Mouse (Mus musculus) spleen, postnatal 10 days (tissue): ENCODE measurements around the gene Chrm3.

Experiments
- DNase-seq, 2 experiments: peaks; one replicate each; pipeline ENCODE4 v3.0.0; 2021 to 2022; ENCODE audit warnings: low spot score in 2 of 2

Chrm3 gene

DNA sequence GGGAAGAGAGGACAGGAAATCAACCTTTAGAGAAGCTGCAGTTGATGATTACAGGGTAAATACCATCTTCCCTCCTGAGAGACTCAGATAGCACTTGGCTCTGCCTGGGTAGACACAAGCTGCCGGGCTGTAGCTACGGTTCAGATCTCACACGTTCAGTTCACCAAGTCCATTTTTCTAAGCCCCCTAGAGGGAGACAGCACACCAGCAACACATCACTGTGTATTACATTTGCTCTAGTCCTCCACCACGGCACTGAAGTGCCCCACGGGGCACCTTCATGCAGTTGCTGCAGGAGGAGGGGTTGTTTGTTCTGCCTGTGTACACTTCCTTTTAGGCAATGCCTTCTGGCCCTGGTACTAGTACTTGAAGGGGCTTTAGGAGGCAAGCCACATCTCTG is 289.5 kb downstream of the Chrm3 start:
- DNase-seq: peak; percentile 14 to 64

DNA sequence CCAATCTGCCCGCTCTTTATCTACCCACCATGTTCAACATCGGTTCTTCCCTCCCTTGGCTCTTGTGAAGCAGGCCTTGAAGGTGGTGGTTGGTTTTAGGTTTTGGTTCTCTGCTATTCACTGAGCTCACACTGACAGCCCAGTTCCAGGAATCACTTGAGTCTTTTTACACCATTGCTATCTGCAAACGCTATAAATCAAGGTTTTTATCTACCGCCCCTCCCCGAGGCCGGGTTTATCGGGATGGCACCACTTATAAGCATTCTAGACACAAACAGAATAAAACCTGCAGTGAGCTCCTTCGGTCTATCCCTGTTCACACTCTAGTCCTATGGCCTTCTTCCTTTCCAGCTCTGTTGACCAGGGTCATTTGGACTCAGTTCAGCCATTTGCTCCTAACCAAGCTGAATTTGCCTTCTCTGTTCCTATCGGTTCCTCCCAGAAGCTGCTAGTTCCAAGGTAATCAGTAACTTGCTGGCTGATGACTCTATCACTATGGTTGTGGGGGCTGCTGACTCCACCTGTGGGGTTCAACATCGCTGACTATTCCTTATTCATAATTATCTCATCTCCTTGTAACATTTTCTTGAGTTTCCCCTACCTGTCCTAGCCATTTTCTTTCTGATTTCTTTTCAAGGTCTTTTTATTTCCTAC is 291.6 kb downstream of the Chrm3 start:
- DNase-seq: no peak

DNA sequence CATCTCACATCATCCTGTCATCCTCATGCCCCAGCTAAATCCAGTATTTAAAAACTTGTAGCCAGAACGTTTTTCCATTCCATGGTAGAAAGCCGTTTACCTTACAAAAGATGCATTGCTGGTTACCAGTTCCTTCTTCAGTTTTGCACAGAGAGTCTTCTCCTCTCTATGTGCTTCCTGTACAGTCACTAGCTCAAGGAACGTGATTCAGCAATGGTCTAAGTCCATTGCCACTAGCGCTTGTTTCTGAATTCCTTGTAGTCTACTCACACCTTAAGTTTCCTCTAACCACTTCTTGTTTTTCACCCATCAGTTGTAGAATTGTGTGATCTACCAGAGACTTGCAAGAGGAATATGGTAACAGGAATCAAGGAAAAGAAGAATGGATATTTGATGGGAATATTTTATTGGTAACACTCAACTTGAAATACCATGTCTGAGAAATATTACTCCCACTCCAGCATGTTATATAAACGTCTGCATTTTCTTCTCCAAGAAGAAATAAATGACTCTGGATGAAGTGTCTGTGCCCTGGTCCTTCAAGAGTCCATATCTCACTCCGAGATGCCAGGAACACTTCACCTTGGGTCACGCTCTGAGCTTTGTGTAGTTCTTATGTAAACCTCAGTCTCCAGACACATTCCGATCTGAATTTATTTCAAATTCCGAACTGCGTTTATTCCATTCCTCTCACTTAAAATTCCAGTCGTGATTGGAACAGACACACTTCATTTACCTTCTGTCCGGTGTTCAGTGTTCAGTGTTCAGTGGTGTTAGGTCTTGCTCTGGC is 293.6 kb downstream of the Chrm3 start:
- no peak for DNase-seq

DNA sequence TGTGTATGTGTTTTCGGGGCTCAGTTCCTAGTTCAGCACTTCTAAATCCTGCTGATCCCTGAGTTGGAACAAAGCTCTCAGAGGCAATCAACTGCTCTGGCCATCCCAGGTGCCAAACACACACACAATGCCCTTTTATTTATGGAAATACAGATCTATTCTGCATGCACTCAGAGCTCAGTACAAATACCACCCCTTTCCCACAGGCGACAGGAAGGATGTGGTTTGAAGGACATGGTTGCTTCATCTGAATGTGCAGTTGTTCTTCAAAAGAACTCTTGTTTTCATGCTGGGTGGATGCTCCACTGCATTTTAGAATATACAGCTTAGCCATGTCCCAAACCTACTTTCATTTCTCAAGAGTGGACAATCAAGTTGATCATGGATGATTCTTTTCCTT is 294.9 kb downstream of the Chrm3 start:
- DNase-seq: peak; percentile 8 to 32

DNA sequence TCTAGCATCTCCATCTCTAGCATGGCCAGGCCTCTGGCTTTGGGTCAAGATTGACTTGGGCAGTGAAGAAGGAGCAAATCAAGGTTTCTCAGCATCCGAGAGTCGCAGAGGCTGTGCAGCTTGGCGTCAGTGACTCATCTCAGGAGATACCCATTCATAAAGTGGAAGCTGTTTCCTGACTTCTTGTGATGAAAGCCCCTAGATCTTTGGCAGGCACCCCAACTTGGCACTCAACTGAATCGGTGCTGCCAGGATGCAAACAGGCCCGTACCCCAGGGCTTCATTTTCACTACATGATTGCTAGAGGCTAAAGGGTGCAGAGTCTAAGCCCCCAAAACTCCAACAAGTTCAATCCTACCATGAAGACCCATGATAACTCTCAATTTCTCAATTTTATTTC is 298.0 kb downstream of the Chrm3 start:
- no peak for DNase-seq

DNA sequence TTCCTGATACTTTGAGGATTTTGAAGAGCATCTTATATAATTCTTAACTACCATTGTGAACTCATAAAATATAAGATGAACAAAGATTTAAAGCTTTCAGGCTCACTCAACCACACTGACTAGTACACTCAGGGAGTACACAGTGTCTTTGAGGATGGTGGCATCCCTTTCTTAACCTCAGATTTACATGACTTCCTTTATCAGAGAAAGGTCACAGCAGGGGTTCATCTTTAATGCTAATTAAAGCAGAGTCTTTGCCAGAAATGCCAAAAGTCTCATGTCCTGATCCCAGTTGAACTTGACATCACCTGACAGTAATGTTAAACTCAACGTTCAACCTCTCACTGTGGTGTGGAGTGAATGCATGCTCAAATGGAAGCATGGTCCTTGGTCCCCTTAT is 301.7 kb downstream of the Chrm3 start:
- DNase-seq: no peak

DNA sequence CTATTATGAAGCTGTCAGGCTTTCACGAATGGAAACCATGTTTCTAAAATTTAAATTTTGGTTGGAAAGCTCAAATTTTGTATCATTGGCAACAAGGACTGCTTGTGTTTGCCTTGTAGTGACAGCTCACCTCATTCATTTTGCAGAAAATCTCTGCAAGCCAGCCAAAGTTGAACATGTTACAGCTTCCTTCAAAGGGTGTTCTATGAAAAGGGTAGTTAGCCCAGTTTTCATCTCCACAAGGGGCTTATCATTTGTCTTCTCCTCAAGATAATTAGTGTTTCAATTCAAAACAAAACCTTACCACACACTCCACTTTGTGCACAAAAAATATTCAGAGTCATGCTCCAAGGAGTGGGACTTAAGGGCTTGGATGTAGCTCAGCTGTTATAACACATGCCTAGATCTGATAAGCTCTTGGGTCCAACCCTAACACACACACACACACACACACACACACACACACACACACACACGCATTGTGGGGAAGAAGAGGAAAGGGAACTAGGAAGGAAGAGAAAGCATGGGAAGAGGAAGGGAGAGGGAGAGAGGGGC is 302.9 kb downstream of the Chrm3 start:
- no peak for DNase-seq

DNA sequence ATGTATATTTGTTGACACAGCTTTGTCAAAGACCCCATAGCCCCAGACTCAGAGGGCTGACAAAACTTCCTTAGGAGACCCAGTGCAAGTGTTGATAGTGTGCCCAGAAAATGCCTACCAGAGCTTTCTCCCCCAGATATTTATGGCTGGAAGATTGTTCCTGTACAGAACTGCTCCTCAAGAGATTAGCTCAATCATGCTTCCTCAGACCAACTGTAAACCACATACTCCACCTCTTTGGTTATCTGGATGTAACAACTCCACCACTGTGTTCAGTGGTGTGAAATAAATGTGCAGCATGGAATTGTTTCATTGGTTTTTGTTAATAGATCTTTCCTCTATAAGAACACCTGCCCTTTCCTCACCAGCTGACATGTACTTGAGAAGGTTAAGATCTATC is 306.6 kb downstream of the Chrm3 start:
- no peak for DNase-seq

DNA sequence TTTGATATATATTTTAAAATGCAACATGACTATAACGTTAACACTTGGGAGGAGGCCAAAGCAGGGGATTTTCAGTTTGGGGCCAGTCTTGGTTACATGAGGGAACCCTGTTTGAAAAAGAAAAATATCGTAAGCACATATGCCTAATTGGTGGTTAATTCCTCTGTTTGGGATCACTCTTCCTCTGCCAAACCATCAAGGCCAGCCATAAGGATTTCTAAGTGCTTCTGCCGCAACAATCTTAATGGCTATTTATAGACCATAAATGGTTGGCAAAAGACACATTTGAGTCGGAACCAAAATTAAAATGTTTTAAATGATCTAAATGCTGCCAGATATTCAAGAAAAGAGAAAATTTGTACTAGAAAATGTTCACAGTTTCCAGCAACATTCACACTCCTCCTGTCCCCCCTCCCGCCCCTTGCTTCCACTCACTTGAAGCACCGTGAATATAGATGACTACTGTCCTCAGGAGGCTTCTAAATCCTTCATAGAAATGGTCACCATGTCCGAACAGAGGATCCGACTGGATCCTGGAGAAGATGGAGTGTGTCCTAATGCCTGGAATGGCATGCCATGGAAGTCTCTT is 307.3 kb downstream of the Chrm3 start:
- DNase-seq: no peak

DNA sequence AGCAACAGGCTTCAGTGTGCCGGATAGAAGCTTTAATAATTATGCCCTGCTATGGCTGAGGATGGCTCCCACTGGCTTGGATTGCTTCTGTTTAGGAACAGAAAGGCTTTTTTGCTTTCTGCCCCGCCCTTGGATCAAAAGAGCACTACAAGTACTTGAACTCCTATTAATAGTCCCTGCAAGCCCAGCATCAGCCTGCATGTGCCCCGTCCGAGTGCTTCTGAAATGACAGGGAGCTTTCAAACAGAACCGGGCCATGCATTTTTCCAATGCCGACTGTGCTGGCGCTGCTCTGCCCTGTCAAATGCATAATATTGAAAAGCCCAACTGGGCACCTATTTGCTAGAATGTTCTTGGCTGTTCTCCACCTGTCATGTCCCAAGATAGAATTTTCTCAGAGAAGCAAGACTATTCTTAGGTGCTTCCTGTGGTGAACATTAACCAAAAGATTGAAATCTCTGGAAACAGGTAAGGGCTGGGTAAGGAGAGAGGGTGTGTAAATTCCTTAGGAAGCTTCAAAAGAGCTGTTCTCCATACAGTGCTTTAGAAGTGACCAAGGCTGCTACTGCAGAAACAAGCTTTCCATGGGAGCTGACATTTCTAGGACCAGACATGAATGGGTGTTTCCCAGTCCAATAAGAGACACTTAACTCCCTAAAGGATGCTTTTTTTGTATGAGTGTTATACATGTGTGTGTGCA is 314.8 kb downstream of the Chrm3 start:
- DNase-seq: no peak

DNA sequence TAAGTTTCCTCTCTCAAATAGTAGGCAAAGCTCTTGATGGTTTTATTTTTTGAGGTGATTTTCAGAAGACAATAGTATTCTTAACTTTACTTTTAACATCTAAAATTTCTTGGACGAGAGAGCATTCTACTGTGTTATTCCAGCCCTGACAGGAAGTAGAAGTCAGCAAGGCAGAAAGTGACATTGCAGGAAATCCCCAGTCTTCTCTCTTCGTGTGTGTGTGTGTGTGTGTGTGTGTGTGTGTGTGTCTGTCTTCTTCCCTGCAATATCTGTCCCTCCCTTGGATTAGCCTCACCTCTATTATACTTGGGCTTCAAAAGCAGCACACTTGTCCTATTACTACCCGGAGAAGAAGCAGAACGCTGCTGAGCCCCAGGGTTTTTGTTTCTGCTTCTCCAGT is 316.6 kb downstream of the Chrm3 start:
- no peak for DNase-seq

DNA sequence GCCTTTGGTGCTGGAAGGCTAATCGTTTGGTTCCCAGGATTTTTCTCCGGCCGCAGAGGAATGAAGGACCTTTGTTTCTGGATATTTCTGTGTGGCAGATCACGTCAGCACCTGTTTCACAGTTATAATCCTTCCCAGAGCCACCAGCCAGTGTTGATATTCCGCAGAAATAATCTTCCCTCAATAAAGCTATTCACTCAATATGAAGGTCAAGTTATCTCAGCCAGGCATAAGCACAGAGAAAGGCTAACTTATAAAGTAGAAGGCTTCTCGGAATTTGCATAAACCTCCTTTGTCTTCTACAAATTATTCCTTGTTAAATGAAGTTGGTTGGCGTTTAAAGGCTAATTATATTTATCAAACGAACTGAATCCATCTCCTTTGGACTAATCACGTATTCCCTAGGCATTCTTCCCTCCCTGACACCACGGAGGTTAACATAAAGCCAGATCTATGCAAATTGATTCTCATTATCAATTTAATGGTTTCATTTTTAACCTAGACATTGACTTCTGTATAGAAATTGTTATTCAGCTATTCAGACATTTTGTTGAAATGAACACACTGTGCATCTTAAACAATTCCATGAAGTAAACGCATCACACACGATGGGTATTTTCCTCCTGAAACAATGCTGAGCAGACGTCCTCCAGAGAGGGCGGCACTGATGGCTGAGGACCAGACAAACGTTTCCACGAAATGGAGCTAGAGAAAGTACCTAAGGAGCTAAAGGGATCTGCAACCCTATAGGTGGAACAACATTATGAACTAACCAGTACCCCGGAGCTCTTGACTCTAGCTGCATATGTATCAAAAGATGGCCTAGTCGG is 326.9 kb downstream of the Chrm3 start:
- DNase-seq: no peak

DNA sequence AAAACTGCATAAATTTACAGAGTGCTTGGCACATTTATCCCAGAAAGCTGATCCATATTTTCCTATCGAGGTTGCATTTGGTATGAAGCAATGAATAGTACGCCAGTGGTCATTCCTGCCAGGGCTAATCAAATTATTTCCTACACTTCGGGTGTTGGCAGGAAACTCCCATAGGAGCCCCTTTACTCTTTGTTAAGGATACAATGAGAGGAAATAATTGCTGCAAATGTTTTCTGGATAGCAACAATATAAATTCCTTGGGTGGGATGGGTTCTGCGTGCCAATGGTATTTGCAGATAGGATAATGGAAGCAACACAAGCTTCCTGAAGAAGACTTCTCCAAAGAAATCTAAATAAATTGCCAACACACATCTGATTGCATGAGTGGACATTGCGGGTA is 329.1 kb downstream of the Chrm3 start:
- DNase-seq: no peak

DNA sequence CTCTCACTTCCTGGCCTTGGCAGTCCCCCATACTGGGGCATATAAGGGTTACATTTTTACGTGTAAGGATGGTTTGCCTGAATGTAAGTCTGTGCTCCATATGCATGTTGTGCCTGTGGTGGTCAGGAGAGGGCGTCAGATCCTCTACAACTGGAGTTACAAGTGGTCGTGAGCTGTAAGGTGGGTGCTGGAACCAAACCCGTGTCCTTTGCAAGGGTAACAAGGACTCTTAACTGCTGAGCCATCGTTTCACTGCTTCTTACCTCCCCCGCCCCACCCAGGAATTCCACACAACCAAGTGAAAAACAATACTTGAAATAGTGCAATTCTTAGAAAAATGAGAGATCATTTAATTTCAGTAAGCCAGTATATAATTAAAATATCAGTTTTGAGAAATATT is 330.7 kb downstream of the Chrm3 start:
- DNase-seq: no peak

DNA sequence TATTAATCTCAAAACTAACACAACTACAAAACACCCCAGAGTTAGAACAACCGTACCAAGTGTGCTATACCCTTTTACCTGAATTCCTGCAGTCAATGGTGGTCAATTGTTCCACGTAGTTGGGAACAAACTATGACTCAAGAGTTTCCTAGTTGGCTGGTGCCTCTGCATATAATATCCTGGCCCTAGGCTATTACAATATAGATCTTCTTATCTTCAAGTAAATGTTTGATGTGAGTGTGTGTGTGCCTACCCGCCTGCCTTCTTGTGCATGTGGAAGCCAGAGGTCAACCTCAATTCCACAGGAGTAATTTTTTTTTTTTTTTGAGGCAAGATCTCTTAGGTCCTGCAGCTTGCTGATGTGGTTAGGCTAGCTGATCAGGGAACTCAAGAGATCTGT is 335.5 kb downstream of the Chrm3 start:
- DNase-seq: no peak

DNA sequence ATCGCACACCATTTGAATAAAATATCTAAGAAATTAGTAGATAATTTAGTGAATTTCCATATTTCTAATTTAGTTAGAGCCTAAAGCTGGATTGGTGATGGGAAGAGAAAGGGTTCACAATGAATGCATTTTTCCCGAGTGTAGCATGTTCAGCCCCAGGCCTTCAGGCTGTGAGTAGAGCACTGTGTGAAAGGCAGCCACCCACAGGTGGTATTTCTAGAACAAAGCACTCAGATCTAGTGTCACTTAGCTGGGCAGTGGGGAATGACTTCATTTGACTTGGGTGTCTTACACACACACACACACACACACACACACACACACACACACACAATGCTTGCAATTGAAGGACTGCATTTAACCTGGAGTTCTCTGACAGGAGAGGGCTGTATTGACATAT is 337.5 kb downstream of the Chrm3 start:
- DNase-seq: no peak

DNA sequence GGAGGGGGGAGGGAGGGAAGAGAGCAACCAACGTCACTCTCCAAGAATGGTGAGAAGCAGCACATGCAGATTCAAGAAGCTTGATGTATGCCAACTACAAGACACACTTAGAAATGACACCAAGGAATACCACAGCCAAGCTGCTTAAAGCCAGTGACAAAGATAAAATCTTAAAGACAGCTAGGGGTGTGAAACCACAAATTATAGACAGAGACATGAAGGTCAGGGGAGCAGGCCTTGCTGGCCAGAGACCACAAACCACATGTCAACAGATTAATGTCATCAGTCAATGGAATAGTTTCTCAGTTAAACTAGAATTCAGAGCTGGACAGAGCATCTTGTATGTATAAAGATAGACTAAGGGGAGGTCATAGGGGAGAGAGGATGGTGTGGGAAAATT is 341.4 kb downstream of the Chrm3 start:
- DNase-seq: no peak

DNA sequence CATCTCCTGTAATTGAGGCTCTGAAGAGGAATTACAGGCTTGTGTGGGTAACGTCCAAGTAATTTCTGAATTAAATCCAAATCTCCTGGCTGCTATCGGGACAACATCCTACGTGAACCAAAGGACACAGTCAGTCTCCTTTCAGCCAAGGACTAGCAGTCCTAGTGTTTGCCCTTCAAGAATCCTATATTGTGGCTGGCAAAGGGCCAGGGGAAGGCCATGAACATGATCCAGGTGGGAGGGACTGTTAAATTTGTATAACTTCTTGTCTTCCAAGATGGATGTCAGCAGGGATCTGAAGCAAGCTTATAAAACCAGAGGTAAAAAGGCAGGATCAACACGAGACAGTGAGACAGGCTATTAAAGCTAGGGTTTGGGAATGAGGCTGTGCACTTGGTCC is 357.7 kb downstream of the Chrm3 start:
- DNase-seq: no peak

DNA sequence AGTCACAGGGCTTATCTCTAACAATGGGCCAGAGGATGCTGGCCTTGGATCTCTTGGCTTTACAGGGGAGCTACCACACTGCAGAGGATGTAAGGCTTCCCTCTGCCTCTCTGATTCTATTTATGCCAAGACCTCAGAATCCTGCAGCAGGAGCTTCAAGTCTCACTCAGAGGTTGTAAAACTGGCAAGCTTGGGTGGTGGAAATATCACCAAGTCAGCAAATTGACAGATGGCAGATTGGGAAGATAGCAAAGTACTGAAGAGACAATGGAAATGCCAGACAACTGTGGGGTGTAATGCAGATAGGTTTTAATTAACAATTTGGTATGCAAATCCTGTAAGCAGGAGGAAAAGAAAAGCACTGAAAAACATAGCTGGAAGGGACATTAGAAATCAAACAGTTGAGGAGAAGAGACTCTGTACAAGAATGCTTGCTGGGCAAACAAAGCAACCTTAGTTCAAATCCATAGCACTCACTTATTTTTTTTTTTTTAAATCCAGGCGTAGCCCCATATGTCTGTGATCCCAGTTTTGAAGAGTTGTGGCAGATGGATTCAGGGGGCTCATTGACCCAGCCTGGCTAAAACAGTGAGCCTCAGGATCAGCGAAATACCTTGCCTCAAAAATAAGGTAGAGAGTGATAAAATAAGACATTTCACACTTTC is 362.9 kb downstream of the Chrm3 start:
- no peak for DNase-seq

DNA sequence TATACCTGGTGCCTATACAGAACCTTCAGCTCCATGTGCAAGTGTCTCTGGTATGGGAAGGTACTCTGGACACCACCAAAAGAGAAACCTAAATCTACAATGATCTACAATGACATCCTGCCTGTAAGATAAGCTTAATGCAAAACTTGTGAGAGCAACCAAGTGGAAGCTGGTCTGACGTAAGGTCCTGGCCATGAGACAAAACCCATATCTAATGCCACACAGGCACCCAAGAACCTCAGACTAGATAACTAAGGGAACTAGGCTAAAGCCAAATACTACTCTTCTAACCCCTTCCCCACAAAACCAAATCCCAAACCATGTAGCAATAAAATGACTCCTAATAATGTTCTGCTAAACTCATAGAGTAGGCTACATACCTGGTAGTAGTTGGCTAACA is 364.8 kb downstream of the Chrm3 start:
- DNase-seq: no peak

DNA sequence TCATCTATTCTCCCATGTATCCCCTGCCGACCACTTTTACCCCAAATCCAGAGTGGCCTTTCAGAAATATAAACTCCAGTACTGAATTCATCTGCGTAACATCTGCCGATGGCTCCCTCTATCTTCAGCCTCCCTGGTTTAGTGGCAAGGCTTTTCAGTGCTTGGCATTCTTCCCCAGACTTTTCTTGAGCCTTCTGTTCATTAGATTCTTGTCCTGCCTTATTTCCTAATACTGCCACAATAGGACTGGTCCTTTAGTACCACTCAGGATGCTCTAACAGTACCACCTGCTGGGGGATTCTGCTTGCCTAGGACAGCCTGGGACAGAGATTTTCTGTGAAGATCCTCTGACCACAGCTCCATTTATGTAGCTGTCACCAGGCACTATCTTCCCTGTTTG is 367.1 kb downstream of the Chrm3 start:
- DNase-seq: no peak
